Mouse (Mus musculus) embryonic fibroblast, embryonic 13.5 days (primary cell): ENCODE results near the gene Emc8. TPM values are rescaled to one million over a fixed set of nuclear protein-coding genes. Genes with fewer than 3 reads are reported as not detected.

Experiments
- H3K27ac ChIP-seq: 2 replicates; pipeline ENCODE4 v1.5.1; 2012; ENCODE audit warnings: low read length, control low read depth, inconsistent platforms; ENCODE audit not compliant: insufficient read depth
- H3K4me1 ChIP-seq: 2 replicates; pipeline ENCODE4 v1.6.1; 2011; ENCODE audit warnings: low read length; ENCODE audit not compliant: control insufficient read depth, insufficient read depth
- H3K4me3 ChIP-seq: 2 replicates; pipeline ENCODE4 v1.5.1; 2011; ENCODE audit warnings: mild to moderate bottlenecking, control low read depth, low read length; ENCODE audit not compliant: insufficient read depth
- CTCF ChIP-seq: IDR thresholded peaks from 2 replicates; pipeline ENCODE4 v1.5.1; 2011; ENCODE audit warnings: mild to moderate bottlenecking, control low read depth, low read length, moderate library complexity, borderline replicate concordance; ENCODE audit not compliant: insufficient read depth
- POLR2A ChIP-seq: IDR thresholded peaks from 2 replicates; pipeline ENCODE4 v1.6.1; 2011; ENCODE audit warnings: low read depth, mild to moderate bottlenecking, control low read depth, low read length, moderate library complexity
- polyA plus RNA-seq: library from polyadenylated mRNA; stranded (reverse); fragments of >200 nt; gene quantifications from 2 replicates; pipeline ENCODE4 v1.2.4, GENCODE M21; 2011; ENCODE audit warnings: low read depth; ENCODE audit not compliant: missing spikeins, insufficient read length

Gene Emc8
- polyA plus RNA-seq, 1 experiment = 53.5 TPM

GRCm38 (mm10) chr8:120698426-120698825 is 30.1 kb upstream of the Emc8 start:
- no peak overlapping the region for H3K4me3 ChIP-seq
- H3K27ac ChIP-seq = no peak overlapping the region
- no peak for TF ChIP-seq POLR2A
- TF ChIP-seq CTCF = no peak
- no peaks in the 10 kb centered on the region for H3K4me1 ChIP-seq

GRCm38 (mm10) chr8:120697979-120698272 is 29.6 kb upstream of the Emc8 start:
- no peak overlapping the region for H3K27ac ChIP-seq

GRCm38 (mm10) chr8:120697154-120697978 is 29.0 kb upstream of the Emc8 start:
- Histone ChIP-seq H3K27ac (no peak overlapping the region), H3K4me3 (no peak overlapping the region), H3K4me1 (no peaks in the 10 kb centered on the region)
- no peak for TF ChIP-seq POLR2A
- TF ChIP-seq CTCF = no peak

More at GRCm38 (mm10) chr8:120697979-120698272, 29.6 kb upstream of the Emc8 start:
- TF ChIP-seq CTCF (no peak), POLR2A (no peak)
- H3K4me1 ChIP-seq = no peaks in the 10 kb centered on the region
- H3K4me3 ChIP-seq = no peak overlapping the region

- no peak for TF ChIP-seq POLR2A
- Histone ChIP-seq H3K27ac (no peak overlapping the region), H3K4me3 (no peak overlapping the region), H3K4me1 (no peaks in the 10 kb centered on the region)
Observed at GRCm38 (mm10) chr8:120696401-120697153, 28.2 kb upstream of the Emc8 start.

DNA sequence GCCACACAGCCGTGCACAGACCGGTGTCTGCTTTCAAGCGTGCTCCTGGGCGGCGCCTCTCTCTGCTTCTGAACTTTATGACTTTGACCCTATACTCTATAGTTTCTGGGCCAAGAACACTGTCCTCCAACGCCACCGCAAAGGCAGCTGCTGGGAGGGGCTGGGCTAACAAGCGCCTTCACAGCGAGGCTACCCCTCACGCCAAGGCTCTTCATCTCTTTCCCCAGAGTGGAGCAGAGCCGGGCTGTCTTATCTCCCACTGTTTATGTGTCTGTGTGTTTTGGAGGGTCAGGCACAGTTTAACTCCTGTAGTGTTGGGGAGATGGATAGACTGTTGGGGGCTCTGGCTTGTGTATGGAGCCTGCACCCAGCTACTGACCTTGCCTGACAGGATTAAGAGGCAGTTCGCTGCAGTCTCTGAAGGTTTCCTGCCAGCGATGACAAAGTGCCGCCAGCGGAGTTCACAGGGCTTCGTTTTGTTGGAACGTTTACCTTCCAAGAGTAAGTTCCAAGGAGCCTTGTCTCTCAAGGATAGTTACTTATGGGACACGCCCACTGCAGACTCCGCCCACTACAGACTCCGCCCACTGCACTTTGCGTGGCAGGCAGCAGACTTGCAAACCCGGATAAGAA is 25.6 kb upstream of the Emc8 start:
- Histone ChIP-seq H3K4me1 (no peaks in the 10 kb centered on the region), H3K4me3 (no peak overlapping the region), H3K27ac (no peak overlapping the region)
- TF ChIP-seq POLR2A (no peak), CTCF (no peak)

DNA sequence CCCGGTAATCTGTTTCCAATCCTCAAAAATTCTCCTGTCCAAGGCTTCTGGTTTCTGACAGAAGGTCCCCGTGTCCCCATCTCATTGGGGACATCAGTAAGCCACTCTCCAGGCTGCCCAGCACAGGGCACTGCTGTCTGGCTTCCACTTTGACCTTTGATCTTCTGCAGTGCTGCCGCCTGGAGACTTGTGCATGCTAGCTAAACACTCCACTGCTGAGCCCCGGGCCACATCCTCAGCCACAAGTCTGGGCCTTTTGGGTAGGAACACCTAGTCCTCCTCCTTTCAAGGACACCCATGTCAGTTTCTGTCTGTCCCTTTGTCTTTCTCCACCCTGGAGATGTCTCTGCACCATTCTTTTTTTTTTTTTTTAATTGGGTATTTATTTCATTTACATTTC is 24.6 kb upstream of the Emc8 start:
- H3K27ac ChIP-seq = no peak overlapping the region
- TF ChIP-seq POLR2A = no peak
- no peak for TF ChIP-seq CTCF

GRCm38 (mm10) chr8:120688511-120688910 is 20.1 kb upstream of the Emc8 start:
- TF ChIP-seq CTCF = no peak
- TF ChIP-seq POLR2A = no peak
- no peaks in the 10 kb centered on the region for H3K4me1 ChIP-seq

More for the DNA sequence above, 24.6 kb upstream of the Emc8 start:
- Histone ChIP-seq H3K4me1 (no peaks in the 10 kb centered on the region), H3K4me3 (no peak overlapping the region)

DNA sequence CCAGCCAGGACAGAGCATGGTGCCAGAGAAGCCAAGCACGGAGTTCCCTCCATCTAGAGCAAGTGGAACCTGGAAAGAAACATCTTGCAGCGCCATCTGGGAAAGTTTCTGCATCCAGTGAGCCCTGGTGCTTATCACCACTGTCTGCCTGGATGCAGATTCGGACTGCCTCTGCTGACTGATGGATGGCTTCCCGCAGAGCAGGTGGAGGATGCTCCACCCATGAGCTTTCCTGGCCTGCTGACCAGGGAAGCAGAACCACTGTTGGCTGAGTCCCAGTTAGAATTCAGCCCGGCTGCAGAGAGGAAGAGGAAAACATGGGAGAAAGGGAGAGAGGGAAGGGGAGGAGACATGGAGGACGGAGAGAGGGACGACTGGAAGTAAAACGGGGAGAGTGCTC is 19.4 kb upstream of the Emc8 start:
- no peaks in the 10 kb centered on the region for H3K4me1 ChIP-seq
- TF ChIP-seq POLR2A (no peak), CTCF (no peak)
- no peak overlapping the region for H3K4me3 ChIP-seq
- no peak overlapping the region for H3K27ac ChIP-seq

More at GRCm38 (mm10) chr8:120688511-120688910, 20.1 kb upstream of the Emc8 start:
- Histone ChIP-seq H3K27ac (no peak overlapping the region), H3K4me3 (no peak overlapping the region)

- Histone ChIP-seq H3K4me1 (no peaks in the 10 kb centered on the region), H3K27ac (no peak overlapping the region), H3K4me3 (no peak overlapping the region)
- TF ChIP-seq POLR2A = no peak
- no peak for TF ChIP-seq CTCF
Observed at GRCm38 (mm10) chr8:120686576-120686975, 18.2 kb upstream of the Emc8 start.

DNA sequence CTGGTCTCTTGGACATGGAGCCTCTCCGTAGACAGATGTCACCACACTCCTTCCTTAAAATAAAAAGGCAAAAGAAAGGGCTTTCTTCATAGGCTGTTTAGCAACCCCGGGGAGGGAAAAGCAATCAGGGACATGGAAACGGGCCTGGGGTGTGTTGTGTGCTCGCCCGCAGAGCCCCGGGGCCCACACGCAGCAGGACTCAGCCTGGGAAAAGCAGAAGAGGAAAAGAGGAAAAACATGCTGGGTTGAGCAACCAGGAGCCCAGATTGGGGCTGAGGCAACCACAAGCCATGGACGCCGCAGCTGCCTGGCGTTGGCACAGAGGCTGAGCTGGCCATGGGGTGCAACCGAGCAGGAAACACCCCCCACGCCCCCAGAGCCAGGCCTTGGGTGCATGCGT is 17.7 kb upstream of the Emc8 start:
- Histone ChIP-seq H3K4me3 (no peak overlapping the region), H3K4me1 (no peaks in the 10 kb centered on the region), H3K27ac (no peak overlapping the region)
- TF ChIP-seq POLR2A (no peak), CTCF (no peak)
